Mouse (Mus musculus): ENCODE results near the gene Slco6c1.

The Slco6c1 gene

DNA sequence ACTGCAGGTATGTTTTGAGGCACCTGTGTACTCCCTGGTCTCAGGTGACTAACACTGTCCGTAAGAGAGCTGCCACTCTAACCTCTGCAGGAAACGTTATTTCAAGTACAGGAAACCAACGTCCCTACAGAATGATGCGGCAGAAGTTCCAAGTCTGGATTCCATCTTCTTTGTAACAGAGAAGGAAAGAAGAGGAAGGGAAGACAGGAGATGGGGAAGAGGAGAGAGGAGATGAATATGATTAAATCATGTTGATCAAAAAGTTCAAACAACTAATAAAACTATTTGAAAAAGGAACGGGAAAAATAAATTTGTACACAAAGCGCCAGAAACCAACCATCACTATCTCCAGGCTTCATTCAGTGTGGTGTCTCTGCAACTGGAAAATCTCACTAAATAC lies at the start of gene Slco6c1:
TSS of gene Slco6c1 (minus strand) at position 101 of the 400 bp plus-strand sequence.
- DNase-seq, result no peak

DNA sequence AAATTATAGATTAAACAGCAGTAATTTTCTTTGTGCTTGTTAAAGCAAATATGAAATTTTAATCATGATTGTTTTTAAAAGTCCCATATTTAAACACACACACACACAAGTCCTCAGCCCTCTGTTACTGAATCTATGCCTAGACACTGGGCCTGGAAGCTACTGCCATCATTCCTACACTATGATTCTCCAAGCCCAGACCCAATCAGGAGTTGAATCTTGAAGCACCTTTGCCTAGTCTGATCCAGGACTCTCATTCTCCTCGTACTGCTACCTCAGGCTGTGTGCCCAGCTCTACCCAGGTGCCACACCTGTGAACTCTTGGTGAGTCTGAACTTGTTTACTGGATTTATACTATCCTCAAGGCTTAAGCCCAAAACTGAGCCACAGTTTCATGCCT lies 89.1 kb downstream of the Slco6c1 start:
- DNase-seq, result no peak

DNA sequence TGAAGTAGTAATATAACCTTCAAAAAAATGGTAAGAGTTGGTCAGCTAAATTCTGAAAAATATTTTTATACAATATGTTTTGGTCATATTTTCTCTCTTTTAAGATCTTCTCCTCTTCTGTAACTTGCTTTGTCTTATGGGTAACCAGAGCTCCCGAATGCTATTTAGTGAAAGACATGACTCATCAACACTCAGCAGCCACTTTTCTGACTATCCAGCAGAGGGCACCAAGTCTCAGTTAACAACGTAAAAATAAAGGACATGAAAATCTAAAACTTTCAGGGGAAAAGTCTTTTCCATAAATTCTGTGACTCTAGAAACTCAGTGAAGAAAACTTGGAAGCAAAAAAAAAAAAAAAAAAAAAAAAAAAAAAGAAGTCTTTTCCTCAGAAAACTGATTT lies 89.6 kb downstream of the Slco6c1 start:
- no peak for DNase-seq

DNA sequence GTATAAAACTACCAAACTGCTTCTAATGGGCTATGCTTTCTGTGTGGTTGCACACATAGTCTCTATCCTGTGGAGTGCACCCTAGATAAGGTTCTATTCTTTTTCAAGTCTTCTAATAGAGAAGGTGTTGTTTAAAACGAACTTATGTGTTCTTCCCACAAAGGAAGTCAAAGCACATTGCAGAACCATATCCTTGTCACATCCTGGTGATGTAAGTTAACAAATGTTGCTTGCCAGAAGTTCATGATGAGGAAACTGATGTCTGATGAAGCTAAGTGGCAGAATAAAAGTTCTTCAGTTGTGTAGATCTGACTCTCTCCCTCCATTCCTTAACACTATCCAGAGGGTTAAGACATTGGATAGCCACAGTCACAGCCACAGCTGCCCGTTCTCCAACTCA lies 90.1 kb downstream of the Slco6c1 start:
- DNase-seq, result no peak

DNA sequence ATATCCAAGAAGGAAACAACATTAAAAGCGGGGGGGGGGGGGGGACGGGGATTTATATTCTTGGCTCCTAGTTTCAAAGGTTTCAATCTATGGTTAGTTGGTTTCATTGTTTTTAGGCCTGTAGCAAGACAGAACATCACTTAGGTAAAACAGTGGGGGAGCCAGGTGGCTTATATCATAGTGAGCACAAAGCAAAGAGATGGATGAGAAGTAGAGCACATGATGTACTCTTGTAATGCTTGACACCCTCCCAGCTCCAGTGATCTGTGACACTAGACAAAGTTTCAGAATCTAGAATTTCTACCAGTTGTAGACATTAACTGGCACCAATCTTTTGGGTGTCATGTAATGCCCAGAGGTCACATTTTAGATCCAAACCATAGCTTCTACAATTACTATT lies 106.7 kb downstream of the Slco6c1 start:
- DNase-seq, result no peak

DNA sequence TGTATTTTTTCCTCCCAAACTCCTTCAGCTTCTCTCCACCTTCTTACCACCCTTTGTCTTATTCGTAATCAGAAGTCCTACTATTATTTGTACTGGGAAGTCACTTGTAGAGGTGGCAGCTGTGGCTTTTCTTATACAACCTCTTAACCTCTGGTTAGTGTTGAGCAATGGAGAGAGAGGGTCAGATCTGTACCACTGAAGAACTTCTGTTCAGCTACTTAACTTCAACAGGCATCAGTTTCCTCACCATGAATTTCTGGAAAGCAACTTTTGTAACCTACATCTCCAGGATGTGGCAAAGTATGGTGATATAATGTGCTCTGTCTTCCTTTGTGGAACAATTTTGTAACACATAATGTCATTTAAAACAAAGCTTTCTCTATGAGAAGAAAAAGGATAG lies 108.7 kb downstream of the Slco6c1 start:
- no peak for DNase-seq

DNA sequence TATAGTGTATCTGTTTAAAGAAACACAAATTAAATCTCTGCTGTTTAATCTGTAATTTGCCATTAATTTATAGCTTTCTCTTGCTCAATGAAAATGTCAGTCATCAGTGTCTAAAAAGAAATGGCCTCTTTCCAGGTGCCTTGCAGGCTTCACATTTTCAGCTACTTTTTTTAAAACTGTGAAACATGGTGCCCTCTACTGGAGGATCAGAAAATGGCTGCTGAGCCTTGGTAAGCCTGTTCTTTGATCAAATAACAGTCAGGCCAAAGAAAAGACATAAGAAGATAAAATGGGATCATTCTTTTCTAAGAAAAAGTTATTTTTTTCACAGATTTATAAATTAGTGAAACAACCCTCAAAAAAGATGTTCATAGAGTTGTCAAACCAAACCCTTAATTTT lies 109.1 kb downstream of the Slco6c1 start:
- DNase-seq, result no peak
